Mouse (Mus musculus) liver, embryonic 14.5 days (tissue): ENCODE measurements around the gene Prph.

ENCODE experiments used
- CTCF ChIP-seq: IDR thresholded peaks from 2 replicates; pipeline ENCODE4 v1.5.1; 2016; ENCODE audit warnings: antibody characterized with exemption, low read depth, control low read depth
- EP300 ChIP-seq: IDR thresholded peaks from 2 replicates; pipeline ENCODE4 v1.6.1; 2016; ENCODE audit warnings: antibody characterized with exemption, low read depth

GRCm38 (mm10) chr15:99026259-99026658, 28.7 kb upstream of the Prph start:
- TF ChIP-seq CTCF (peak; percentile 86), EP300 (no peak)
